Mouse (Mus musculus): Measurements from ENCODE around the gene Sphk2.

The Sphk2 gene

GRCm38 (mm10) chr7:45723301-45723700, 5.5 kb upstream of the Sphk2 start:
- no peak for DNase-seq

GRCm38 (mm10) chr7:45722348-45722713, 4.5 kb upstream of the Sphk2 start:
- DNase-seq: no peak

- no peak for DNase-seq
These were observed 4.0 kb upstream of the Sphk2 start for GRCm38 (mm10) chr7:45721642-45722347.

GRCm38 (mm10) chr7:45721234-45721571, 3.4 kb upstream of the Sphk2 start:
- DNase-seq: no peak

- DNase-seq: no peak
These were observed 2.8 kb upstream of the Sphk2 start, which contains the start of gene Fam83e for GRCm38 (mm10) chr7:45720413-45721233. Gene Fam83e (plus strand): TSS chr7:45721212.

- DNase-seq: no peak
These were observed 2.1 kb upstream of the Sphk2 start for GRCm38 (mm10) chr7:45719738-45720412.

- DNase-seq: peak in 1 of 2 experiments; percentile 3
These were observed 1.4 kb upstream of the Sphk2 start for GRCm38 (mm10) chr7:45719180-45719579.

- no peak for DNase-seq
These were observed 529 bp upstream of the Sphk2 start for GRCm38 (mm10) chr7:45718331-45718730.

- peak in 1 of 2 experiments; percentile 3 for DNase-seq
These were observed 567 bp downstream of the Sphk2 start for GRCm38 (mm10) chr7:45716952-45717917.

- no peak for DNase-seq
These were observed 1.3 kb downstream of the Sphk2 start for GRCm38 (mm10) chr7:45716460-45716857.

GRCm38 (mm10) chr7:45715741-45716459, 1.9 kb downstream of the Sphk2 start:
- DNase-seq: no peak

GRCm38 (mm10) chr7:45715090-45715708, 2.6 kb downstream of the Sphk2 start, which contains the start of gene Rpl18:
Gene Rpl18 (plus strand): TSS chr7:45715457.
- peak; percentile 96 to 99 for DNase-seq

- DNase-seq: no peak
These were observed 3.1 kb downstream of the Sphk2 start for GRCm38 (mm10) chr7:45714630-45715089.

GRCm38 (mm10) chr7:45713881-45714520, 3.8 kb downstream of the Sphk2 start:
- no peak for DNase-seq

GRCm38 (mm10) chr7:45713396-45713795, 4.4 kb downstream of the Sphk2 start:
- no peak for DNase-seq

GRCm38 (mm10) chr7:45712022-45712757, 5.6 kb downstream of the Sphk2 start:
- DNase-seq: no peak

- no peak for DNase-seq
These were observed 6.3 kb downstream of the Sphk2 start for GRCm38 (mm10) chr7:45711316-45712021.

GRCm38 (mm10) chr7:45710477-45711191, 7.2 kb downstream of the Sphk2 start:
- no peak for DNase-seq

All from thymus, postnatal 36 days (tissue).